Mouse (Mus musculus) gastrocnemius, adult 18-20 months (tissue): Measurements from ENCODE around the gene Smyd3. TPM values are rescaled to one million over a fixed set of nuclear protein-coding genes. Genes with fewer than 3 reads are reported as not detected.
"Not testable (repeated sequence)": the region's sequence is repeated elsewhere in the genome, so short reads cannot be mapped to it uniquely, and the experiment has no call there.

Source experiments
- DNase-seq: peaks from one replicate; pipeline ENCODE4 v3.0.0; 2021; ENCODE audit warnings: low spot score
- total RNA-seq, 2 experiments: library from RNA; stranded (reverse); gene quantifications; 2 replicates each; pipeline ENCODE4 v1.2.3; 2021

Gene Smyd3
- total RNA-seq, 2 experiments from 2014 or later = 5.1 to 5.2 TPM

GRCm38 (mm10) chr1:179176861-179177658 is 340.8 kb downstream of the Smyd3 start:
- DNase-seq = no peak

- no peak for DNase-seq
Measured at GRCm38 (mm10) chr1:179174241-179174640, 343.6 kb downstream of the Smyd3 start.

GRCm38 (mm10) chr1:179170555-179170954 is 347.3 kb downstream of the Smyd3 start:
- no peak for DNase-seq

GRCm38 (mm10) chr1:179169749-179170148 is 348.1 kb downstream of the Smyd3 start:
- DNase-seq = no peak

- no peak for DNase-seq
Measured at GRCm38 (mm10) chr1:179169161-179169560, 348.7 kb downstream of the Smyd3 start.

GRCm38 (mm10) chr1:179164219-179164618 is 353.6 kb downstream of the Smyd3 start:
- not testable (repeated sequence) for DNase-seq

GRCm38 (mm10) chr1:179162752-179163151 is 355.1 kb downstream of the Smyd3 start:
- not testable (repeated sequence) for DNase-seq

- DNase-seq = no peak
Measured at GRCm38 (mm10) chr1:179161947-179162346, 355.9 kb downstream of the Smyd3 start.

GRCm38 (mm10) chr1:179160697-179161096 is 357.1 kb downstream of the Smyd3 start:
- no peak for DNase-seq

- no peak for DNase-seq
Measured at GRCm38 (mm10) chr1:179152376-179152775, 365.5 kb downstream of the Smyd3 start.

- no peak for DNase-seq
Measured at GRCm38 (mm10) chr1:179151275-179151674, 366.6 kb downstream of the Smyd3 start.

- DNase-seq = no peak
Measured at GRCm38 (mm10) chr1:179149468-179150140, 368.2 kb downstream of the Smyd3 start.

- DNase-seq = no peak
Measured at GRCm38 (mm10) chr1:179146730-179147167, 371.1 kb downstream of the Smyd3 start.

GRCm38 (mm10) chr1:179143154-179143832 is 374.5 kb downstream of the Smyd3 start:
- no peak for DNase-seq

GRCm38 (mm10) chr1:179142177-179142576 is 375.7 kb downstream of the Smyd3 start:
- peak; percentile 52 for DNase-seq

- no peak for DNase-seq
Measured at GRCm38 (mm10) chr1:179141071-179141650, 376.7 kb downstream of the Smyd3 start.

- no peak for DNase-seq
Measured at GRCm38 (mm10) chr1:179137145-179137477, 380.7 kb downstream of the Smyd3 start.

- peak; percentile 13 for DNase-seq
Measured at GRCm38 (mm10) chr1:179136461-179137144, 381.2 kb downstream of the Smyd3 start.

GRCm38 (mm10) chr1:179129995-179130394 is 387.8 kb downstream of the Smyd3 start:
- DNase-seq = no peak

GRCm38 (mm10) chr1:179126287-179126686 is 391.6 kb downstream of the Smyd3 start:
- no peak for DNase-seq
